Mouse (Mus musculus): ENCODE results near the gene Flrt3. TPM values are rescaled to one million over a fixed set of nuclear protein-coding genes. Genes with fewer than 3 reads are reported as not detected.

Gene Flrt3
- polyA plus RNA-seq, 1 experiment from 2014 or later, result 22.0 TPM

DNA sequence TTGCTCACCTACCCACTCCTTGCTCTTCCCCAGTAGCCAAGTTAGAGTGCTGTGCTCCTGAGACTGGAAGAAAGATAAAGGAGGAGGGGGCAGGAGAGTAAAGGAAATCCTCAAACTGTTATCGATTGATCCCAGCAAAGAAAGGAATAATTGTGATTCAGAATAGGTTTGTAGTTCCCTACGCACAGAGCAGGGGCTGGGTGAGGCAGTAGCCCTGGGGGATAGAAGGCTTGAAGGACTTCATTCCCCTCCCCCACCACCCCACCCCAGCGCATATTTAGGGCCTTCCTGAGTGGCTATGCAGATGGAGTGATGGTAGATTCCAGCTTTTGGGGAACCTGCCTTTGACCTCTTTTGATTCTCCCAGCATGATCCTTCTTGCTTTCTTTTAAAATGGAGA is 5.5 kb upstream of the Flrt3 start:
- 41% methylated on average over 3 of the region's 3 CpGs for WGBS
- Histone ChIP-seq H3K4me3 (no peak overlapping the region), H3K27me3 (replicated peaks) (0 out of 2 replicates have a peak, but pooled peaks cover 2% of the 10 kb centered on the region), H3K9ac (no peak overlapping the region), H3K4me1 (peaks cover 10% of the 10 kb centered on the region; the same call in 1 of the 2 replicates), H3K9me3 (no peaks in the 10 kb centered on the region), H3K36me3 (no peaks in the 10 kb centered on the region), H3K27ac (replicated peaks) (no peak overlapping the region), H3K4me2 (no peak overlapping the region)
- no peak for ATAC-seq (ENCODE audit: extremely low read depth, insufficient number of reproducible peaks, low FRiP score, low TSS enrichment)

DNA sequence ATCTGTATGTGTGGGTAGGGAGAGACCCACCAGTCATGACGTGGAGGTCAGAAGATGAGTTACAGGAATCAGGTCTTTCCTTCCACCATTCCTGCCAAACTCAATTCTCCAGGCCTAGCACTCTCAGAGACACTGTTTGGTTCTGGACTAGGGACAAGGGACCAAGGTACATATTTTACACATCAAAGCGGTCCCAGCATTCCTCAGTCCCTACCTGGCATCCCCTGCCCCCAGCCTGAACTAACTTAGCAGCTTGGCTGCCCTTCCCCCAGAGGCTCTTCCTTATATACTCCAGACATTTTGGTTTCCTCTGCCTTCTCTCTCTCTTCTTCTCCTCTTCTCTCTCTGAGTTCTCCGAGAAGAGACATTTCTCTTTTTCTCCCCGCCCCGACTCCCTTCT is 2.2 kb upstream of the Flrt3 start:
- H3K9ac ChIP-seq, result no peak overlapping the region
- no peak overlapping the region for H3K27ac ChIP-seq (replicated peaks)
- 0 out of 2 replicates have a peak, but pooled peaks cover 2% of the 10 kb centered on the region for H3K27me3 ChIP-seq (replicated peaks)
- WGBS, result 85% methylated on average over 5 of the region's 5 CpGs
- H3K36me3 ChIP-seq, result no peaks in the 10 kb centered on the region
- peaks cover 12% of the 10 kb centered on the region for H3K4me1 ChIP-seq
- H3K4me2 ChIP-seq, result no peak overlapping the region
- ATAC-seq (ENCODE audit: extremely low read depth, insufficient number of reproducible peaks, low FRiP score, low TSS enrichment), result no peak
- no peaks in the 10 kb centered on the region for H3K9me3 ChIP-seq
- no peak overlapping the region for H3K4me3 ChIP-seq

DNA sequence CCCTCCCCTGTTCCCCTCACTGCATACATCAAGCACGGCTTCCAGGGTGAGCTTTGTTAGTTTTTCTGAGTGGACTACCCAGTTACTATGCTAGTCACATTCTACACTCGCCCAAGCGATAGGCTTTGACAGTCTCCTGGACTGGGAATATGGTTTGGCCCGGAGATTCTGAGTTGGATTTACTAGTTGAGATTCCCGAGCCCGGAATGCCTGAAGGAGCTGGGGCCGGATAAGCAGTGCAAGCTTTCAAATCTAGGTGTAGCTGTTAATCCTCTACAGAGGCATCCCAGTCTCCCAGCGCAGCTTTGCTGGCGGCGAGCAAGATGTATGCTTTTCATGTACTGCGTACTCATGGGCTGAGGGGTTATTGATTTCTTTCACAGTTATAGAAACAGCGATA is 812 bp downstream of the Flrt3 start:
- Histone ChIP-seq H3K27ac (replicated peaks) (peak overlapping the region; percentile 79), H3K9me3 (no peaks in the 10 kb centered on the region), H3K4me1 (peaks cover 27% of the 10 kb centered on the region), H3K36me3 (no peaks in the 10 kb centered on the region), H3K27me3 (replicated peaks) (0 out of 2 replicates have a peak, but pooled peaks cover 2% of the 10 kb centered on the region), H3K9ac (peak overlapping the region; percentile 86), H3K4me2 (peak overlapping the region; percentile 75), H3K4me3 (peak overlapping the region; percentile 76)
- under 1% methylated on average over 12 of the region's 12 CpGs for WGBS
- ATAC-seq (ENCODE audit: extremely low read depth, insufficient number of reproducible peaks, low FRiP score, low TSS enrichment), result no peak

DNA sequence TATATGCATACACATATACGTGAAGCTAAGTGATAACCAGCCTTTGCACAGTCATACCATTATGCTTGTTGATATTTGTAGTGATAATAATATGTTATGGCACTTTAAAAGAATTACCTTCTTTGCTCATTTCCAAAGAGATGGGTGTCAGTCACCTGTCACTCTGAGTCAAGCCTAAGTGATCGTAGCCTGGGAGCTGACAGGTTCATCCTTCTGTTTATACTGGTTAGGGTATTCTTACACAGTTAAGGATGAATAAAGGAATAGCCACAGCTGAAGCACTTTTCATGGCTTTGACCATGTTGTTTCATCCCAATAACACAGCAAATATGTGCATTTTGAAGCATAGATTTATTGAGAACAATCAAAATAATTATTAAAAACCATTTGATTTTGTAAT is 1.5 kb downstream of the Flrt3 start:
- Histone ChIP-seq H3K27me3 (replicated peaks) (0 out of 2 replicates have a peak, but pooled peaks cover 2% of the 10 kb centered on the region), H3K9me3 (no peaks in the 10 kb centered on the region), H3K27ac (replicated peaks) (no peak overlapping the region), H3K9ac (peak overlapping the region; percentile 78), H3K4me3 (peak overlapping the region; percentile 76), H3K4me2 (peak overlapping the region; percentile 75), H3K4me1 (peaks cover 33% of the 10 kb centered on the region), H3K36me3 (no peaks in the 10 kb centered on the region)
- ATAC-seq (ENCODE audit: extremely low read depth, insufficient number of reproducible peaks, low FRiP score, low TSS enrichment), result no peak
- WGBS, result 41% methylated on average over 2 of the region's 2 CpGs

DNA sequence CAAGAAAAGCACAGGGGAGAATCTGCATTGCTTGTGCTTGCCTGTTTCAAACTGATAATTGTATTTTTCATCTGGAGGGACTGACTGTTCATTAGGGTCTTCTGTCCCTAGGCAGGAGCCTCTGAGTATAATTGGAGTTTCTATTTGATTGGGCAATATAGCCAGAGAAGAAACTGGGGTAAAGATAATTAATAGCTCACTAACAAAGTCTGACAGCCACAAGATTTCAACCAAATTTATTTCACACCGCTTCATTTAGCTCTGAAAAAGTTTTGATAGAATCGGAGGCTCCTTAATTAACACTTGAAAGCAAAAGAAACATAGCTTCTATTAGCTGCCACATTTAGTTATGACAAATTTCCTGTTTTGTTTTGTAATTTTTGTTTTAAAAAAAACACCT is 2.2 kb downstream of the Flrt3 start:
- H3K27ac ChIP-seq (replicated peaks), result 0 out of 2 replicates have a peak overlapping the region, but pooled peaks have one; percentile 25
- H3K27me3 ChIP-seq (replicated peaks), result 0 out of 2 replicates have a peak, but pooled peaks cover under 1% of the 10 kb centered on the region
- H3K9me3 ChIP-seq, result no peaks in the 10 kb centered on the region
- peak overlapping the region; percentile 78 for H3K9ac ChIP-seq
- H3K4me3 ChIP-seq, result peak overlapping the region; percentile 76
- no peak for ATAC-seq (ENCODE audit: extremely low read depth, insufficient number of reproducible peaks, low FRiP score, low TSS enrichment)
- WGBS, result 43% methylated on average over 2 of the region's 2 CpGs
- peak overlapping the region; percentile 75 for H3K4me2 ChIP-seq
- no peaks in the 10 kb centered on the region for H3K36me3 ChIP-seq
- peaks cover 39% of the 10 kb centered on the region for H3K4me1 ChIP-seq

DNA sequence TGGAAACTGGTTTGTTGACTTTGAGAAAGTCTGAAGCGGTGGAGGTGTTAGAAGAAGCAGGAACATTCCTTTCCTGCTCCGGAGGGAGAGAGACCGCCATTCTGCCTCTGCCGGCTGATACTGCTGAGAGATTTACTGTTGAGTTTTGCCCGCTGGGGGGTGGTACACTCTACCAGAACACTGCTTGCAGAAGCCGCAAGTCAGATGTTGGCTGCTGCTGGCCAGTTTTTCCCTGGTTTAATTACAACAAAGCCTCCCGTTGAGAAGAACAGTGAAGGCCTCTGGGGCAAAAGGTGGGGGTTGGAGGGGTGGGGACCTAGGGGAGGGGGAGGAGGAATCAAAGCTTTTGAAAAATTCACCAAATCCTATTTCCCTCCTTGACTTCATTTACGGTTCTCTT is 3.0 kb downstream of the Flrt3 start:
- Histone ChIP-seq H3K9me3 (no peaks in the 10 kb centered on the region), H3K36me3 (no peaks in the 10 kb centered on the region), H3K27ac (replicated peaks) (0 out of 2 replicates have a peak overlapping the region, but pooled peaks have one; percentile 25), H3K9ac (peak overlapping the region; percentile 78), H3K4me3 (peak overlapping the region; percentile 76), H3K4me2 (peak overlapping the region; percentile 75), H3K4me1 (peaks cover 42% of the 10 kb centered on the region), H3K27me3 (replicated peaks) (no peaks in the 10 kb centered on the region)
- WGBS, result 3% methylated on average over 8 of the region's 8 CpGs
- ATAC-seq (ENCODE audit: extremely low read depth, insufficient number of reproducible peaks, low FRiP score, low TSS enrichment), result no peak

DNA sequence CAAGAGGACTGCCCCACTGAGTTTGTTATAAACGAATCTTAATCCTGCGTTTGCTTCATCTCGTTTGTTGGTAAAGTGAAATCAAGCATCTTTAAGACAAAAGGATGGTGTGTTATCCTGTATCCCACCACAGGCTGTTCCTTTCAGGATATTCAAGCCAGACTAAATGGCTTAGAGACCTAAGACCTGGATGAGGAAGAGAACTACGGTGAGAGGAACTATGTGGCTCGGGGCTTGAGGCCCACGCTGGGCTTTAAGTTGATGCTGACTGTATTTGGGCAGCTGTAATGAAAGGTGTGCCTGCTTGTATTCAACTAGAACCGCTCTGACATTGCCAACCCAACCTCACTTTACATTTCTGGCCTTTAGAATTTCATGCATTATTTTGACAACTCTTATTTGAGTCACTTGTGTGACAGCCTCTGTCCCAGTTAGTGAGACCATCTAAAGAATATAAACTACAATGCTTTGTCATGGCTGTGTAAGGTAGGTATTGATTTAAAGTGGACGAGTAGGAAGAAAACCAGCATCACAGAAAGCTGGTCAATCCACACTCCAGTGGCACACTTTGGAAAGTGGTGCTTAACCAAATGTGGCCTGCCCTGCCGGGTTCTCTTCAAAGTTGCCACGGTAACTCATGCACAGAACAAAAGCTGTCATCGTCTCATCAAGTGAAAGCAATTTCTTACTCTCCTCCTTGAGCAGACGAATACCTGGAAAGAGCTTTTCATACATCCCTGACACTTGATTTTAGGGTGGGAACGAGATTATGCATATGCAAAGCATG is 3.8 kb downstream of the Flrt3 start:
- WGBS, result 58% methylated on average over 13 of the region's 13 CpGs
- peak overlapping the region; percentile 76 for H3K4me3 ChIP-seq
- peak overlapping the region; percentile 75 for H3K4me2 ChIP-seq

DNA sequence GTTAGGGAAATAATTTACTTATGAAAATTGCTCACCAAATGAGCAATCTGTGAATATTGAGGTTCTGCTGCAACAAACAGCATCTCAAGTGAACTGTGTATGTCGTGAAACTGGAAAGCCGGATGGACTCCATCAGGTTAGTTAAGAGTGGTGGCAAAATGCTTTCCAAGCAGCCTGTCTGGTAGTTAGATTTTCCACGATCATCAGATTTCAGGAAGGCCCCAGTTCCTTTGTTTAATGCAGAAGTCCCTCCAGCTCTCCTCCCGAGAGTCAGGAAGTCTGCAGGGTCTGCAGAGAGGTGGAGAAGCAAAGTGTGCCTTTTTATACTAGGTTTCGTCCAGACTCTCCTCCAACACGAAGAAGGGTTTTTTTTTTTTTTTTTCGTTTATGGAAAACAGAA is 4.4 kb downstream of the Flrt3 start:
- Histone ChIP-seq H3K27me3 (replicated peaks) (no peaks in the 10 kb centered on the region), H3K4me1 (peaks cover 40% of the 10 kb centered on the region), H3K36me3 (peaks cover 8% of the 10 kb centered on the region; the same call in 1 of the 2 replicates), H3K4me3 (0 out of 2 replicates have a peak overlapping the region, but pooled peaks have one; percentile 76), H3K9ac (peak overlapping the region; percentile 58; the same call in 1 of the 2 replicates), H3K27ac (replicated peaks) (no peak overlapping the region), H3K4me2 (peak overlapping the region; percentile 75), H3K9me3 (no peaks in the 10 kb centered on the region)
- WGBS, result 48% methylated on average over 7 of the region's 7 CpGs
- no peak for ATAC-seq (ENCODE audit: extremely low read depth, insufficient number of reproducible peaks, low FRiP score, low TSS enrichment)

More for the DNA sequence above, 3.8 kb downstream of the Flrt3 start:
- peak overlapping the region; percentile 25; the same call in 1 of the 2 replicates for H3K9ac ChIP-seq
- no peak for ATAC-seq (ENCODE audit: extremely low read depth, insufficient number of reproducible peaks, low FRiP score, low TSS enrichment)
- no peak overlapping the region for H3K27ac ChIP-seq (replicated peaks)
- no peaks in the 10 kb centered on the region for H3K27me3 ChIP-seq (replicated peaks)
- H3K4me1 ChIP-seq, result peaks cover 40% of the 10 kb centered on the region
- peaks cover 8% of the 10 kb centered on the region; the same call in 1 of the 2 replicates for H3K36me3 ChIP-seq
- no peaks in the 10 kb centered on the region for H3K9me3 ChIP-seq

DNA sequence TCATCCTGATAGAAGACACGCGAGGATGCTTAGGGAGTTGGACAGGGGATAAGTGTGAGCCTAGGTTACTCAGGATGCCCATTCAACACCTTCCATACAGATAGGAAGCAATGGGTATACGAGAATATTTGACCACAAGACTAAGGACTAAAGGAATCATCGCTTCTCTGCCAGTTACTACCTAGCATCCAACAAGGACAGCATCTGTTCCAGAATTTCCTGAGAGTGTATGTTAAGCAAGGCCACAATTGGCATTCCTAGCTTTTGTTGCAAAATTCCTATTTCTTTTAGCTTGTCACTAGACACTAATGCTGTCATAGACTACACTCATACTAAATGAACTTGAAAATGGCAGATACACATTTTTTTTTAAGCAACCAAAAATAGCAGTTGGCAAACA is 6.9 kb downstream of the Flrt3 start:
- WGBS, result 74% methylated on average over 4 of the region's 4 CpGs
- no peak overlapping the region for H3K4me3 ChIP-seq

DNA sequence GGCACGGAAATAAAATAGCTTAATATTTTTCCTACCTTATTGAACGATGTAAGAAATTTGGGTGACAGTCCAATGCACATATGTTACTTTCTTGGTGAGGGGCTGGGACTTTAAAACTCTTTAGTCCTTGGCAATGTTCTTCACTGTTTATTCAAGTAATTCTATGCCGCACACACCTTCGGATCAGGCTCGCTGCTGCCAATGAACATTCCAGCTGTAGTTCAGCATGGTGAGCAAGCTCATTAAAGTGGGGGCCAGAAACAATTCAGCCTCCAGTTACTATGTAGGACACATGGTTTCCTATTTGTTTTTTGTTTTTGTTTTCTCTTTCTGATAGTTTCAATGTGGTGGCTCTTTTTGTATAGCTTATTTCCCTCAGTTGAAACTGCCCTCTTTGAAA is 8.6 kb downstream of the Flrt3 start:
- ATAC-seq (ENCODE audit: extremely low read depth, insufficient number of reproducible peaks, low FRiP score, low TSS enrichment), result no peak
- WGBS, result 81% methylated on average over 5 of the region's 5 CpGs
- peaks cover 30% of the 10 kb centered on the region for H3K4me1 ChIP-seq

More for the DNA sequence above, 6.9 kb downstream of the Flrt3 start:
- no peak for ATAC-seq (ENCODE audit: extremely low read depth, insufficient number of reproducible peaks, low FRiP score, low TSS enrichment)
- Histone ChIP-seq H3K36me3 (peaks cover 31% of the 10 kb centered on the region), H3K9ac (no peak overlapping the region), H3K27me3 (replicated peaks) (no peaks in the 10 kb centered on the region), H3K9me3 (no peaks in the 10 kb centered on the region), H3K27ac (replicated peaks) (no peak overlapping the region), H3K4me1 (peaks cover 37% of the 10 kb centered on the region), H3K4me2 (no peak overlapping the region)

DNA sequence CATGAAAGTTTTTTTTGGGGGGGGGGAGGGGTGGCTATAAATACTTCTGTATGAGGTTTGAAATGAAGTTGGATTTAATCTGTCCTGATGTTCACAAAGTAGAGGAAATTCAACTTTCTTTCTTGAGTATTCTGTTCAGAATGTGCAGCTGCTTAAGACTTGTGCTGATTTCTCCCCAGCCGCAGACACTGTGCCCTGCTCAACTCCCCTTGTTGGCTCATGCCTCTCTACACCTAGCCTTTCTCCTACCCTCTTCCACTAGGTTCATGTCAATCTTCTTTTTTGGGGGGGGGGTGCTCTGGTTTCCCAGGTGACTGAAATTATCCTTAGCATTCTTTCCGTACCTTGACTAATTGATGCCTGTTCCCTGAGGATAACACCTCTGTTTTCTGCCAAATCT is 17.3 kb downstream of the Flrt3 start:
- H3K9me3 ChIP-seq, result no peaks in the 10 kb centered on the region
- no peaks in the 10 kb centered on the region for H3K27me3 ChIP-seq (replicated peaks)
- H3K4me3 ChIP-seq, result no peak overlapping the region
- H3K4me2 ChIP-seq, result no peak overlapping the region
- H3K36me3 ChIP-seq, result peaks cover 14% of the 10 kb centered on the region
- no peak overlapping the region for H3K27ac ChIP-seq (replicated peaks)
- no peak for ATAC-seq (ENCODE audit: extremely low read depth, insufficient number of reproducible peaks, low FRiP score, low TSS enrichment)
- WGBS, result 77% methylated on average over 2 of the region's 2 CpGs
- no peaks in the 10 kb centered on the region for H3K4me1 ChIP-seq
- no peak overlapping the region for H3K9ac ChIP-seq

More for the DNA sequence above, 8.6 kb downstream of the Flrt3 start:
- no peaks in the 10 kb centered on the region for H3K9me3 ChIP-seq
- H3K36me3 ChIP-seq, result peaks cover 47% of the 10 kb centered on the region
- H3K4me3 ChIP-seq, result no peak overlapping the region
- H3K4me2 ChIP-seq, result no peak overlapping the region
- H3K9ac ChIP-seq, result no peak overlapping the region
- H3K27me3 ChIP-seq (replicated peaks), result no peaks in the 10 kb centered on the region
- no peak overlapping the region for H3K27ac ChIP-seq (replicated peaks)

Measured in heart, embryonic 13.5 days (tissue).